Mouse (Mus musculus) heart, postnatal 0 days (tissue): ENCODE data around the gene Tfeb. TPM values are rescaled to one million over a fixed set of nuclear protein-coding genes. Genes with fewer than 3 reads are reported as not detected.

ENCODE experiments used
- ATAC-seq: fragments of 200-750 bp; cut with Nextera tagmentation; 2 replicates; pipeline ENCODE4 v1.8.0; 2017; ENCODE audit warnings: low read depth, moderate number of reproducible peaks, moderate library complexity; ENCODE audit not compliant: insufficient read depth
- DNase-seq: peaks from one replicate; pipeline ENCODE4 v3.0.0-alpha.2; 2016; ENCODE audit warnings: low spot score
- H3K27ac ChIP-seq: fragments of 300-500 bp; sonication (generic); 2 replicates; pipeline ENCODE4 v1.5.1; 2014; ENCODE audit warnings: low read depth, mild to moderate bottlenecking
- H3K27me3 ChIP-seq: fragments of 300-500 bp; sonication (generic); 2 replicates; pipeline ENCODE4 v1.6.1; 2014; ENCODE audit warnings: low read length, mixed read lengths; ENCODE audit not compliant: control insufficient read depth, insufficient read depth
- H3K36me3 ChIP-seq: fragments of 300-500 bp; sonication (generic); replicated peaks from 2 replicates; pipeline ENCODE4 v1.6.1; 2014; ENCODE audit warnings: low read length, mixed read lengths; ENCODE audit not compliant: control insufficient read depth, insufficient read depth
- H3K4me1 ChIP-seq: fragments of 300-500 bp; sonication (generic); 2 replicates; pipeline ENCODE4 v1.6.1; 2014; ENCODE audit warnings: antibody characterized with exemption; ENCODE audit not compliant: control insufficient read depth, insufficient read depth
- H3K4me2 ChIP-seq: fragments of 300-500 bp; sonication (generic); 2 replicates; pipeline ENCODE4 v1.6.1; 2014; ENCODE audit warnings: low read depth, mild to moderate bottlenecking, low read length, moderate library complexity
- H3K4me3 ChIP-seq: fragments of 300-500 bp; sonication (generic); 2 replicates; pipeline ENCODE4 v1.5.1; 2014; ENCODE audit warnings: low read depth, low read length
- H3K9ac ChIP-seq: fragments of 300-500 bp; sonication (generic); replicated peaks from 2 replicates; pipeline ENCODE4 v1.6.1; 2014; ENCODE audit warnings: low read depth, low read length, mixed read lengths
- H3K9me3 ChIP-seq: fragments of 300-500 bp; sonication (generic); replicated peaks from 2 replicates; pipeline ENCODE4 v1.6.1; 2016; ENCODE audit warnings: low read length; ENCODE audit not compliant: control insufficient read depth
- CTCF ChIP-seq: IDR thresholded peaks from 2 replicates; pipeline ENCODE4 v1.5.1; 2016; ENCODE audit warnings: antibody characterized with exemption, control low read depth, low read depth
- EP300 ChIP-seq: IDR thresholded peaks from 2 replicates; pipeline ENCODE4 v1.6.1; 2016; ENCODE audit warnings: antibody characterized with exemption, low read depth
- WGBS: fragments of 180-500 bp; shearing (Covaris S2); extraction: QIAGEN DNeasy Blood & Tissue Kit; methylation state at CpG from one replicate; pipeline ENCODE4 v1.1.7; 2014; 5-methylcytosine and 5-hydroxymethylcytosine counted together
- polyA plus RNA-seq: library from polyadenylated mRNA; unstranded; fragments of >200 nt; fragmentation: Nextera tagmentation; extraction: Ambion mirVana; gene quantifications from 2 replicates; pipeline ENCODE4 v1.2.1, GENCODE M21; 2015
- total RNA-seq: library from RNA; depleted of rRNA; stranded (reverse); fragments of >200 nt; gene quantifications from 2 replicates; pipeline ENCODE4 v1.2.3, GENCODE M21; 2014; ENCODE audit warnings: low replicate concordance

Gene Tfeb
- total and polyA plus RNA-seq, 2 experiments from 2014 or later = 27.9 to 42.4 TPM

DNA sequence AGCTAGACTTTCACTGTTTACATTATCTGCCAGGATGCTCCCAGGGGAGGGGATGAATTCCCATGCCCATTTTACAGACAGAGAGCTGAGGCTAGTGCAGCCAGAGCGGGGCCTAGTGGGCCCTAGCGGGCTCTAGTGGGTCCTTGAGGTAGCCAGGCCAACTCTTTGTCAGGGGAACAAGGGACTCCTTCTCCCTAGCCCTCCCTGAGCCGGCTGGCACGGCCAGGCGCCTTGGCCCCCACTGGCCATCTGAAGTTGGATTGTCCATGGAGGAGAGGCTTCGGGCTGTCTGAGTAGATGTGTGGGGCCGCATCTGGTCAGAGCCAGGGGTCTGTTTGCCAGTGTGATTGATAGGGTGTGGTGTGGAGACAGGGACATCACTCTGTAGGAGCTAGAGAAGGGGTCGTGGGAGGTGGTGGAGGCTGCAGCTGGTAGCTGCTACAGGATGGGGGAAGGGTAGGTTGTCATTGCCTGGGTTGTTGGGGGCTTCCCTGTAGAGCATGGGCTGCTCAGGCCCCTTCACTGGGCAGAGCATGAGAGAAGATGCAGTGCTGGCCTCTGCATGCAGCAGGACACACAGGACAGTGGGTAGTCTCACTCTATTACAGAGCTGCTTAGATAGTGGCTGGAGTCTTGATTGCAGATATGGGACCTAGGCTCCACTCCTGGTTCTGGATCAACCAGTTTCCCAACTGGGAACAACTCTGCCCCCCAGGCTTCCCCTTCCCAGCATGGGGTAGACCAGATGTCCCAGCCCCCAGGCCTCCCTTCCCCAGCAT lies 46.8 kb downstream of the Tfeb start:
- WGBS = 81% methylated on average over 8 of the region's 8 CpGs
- Histone ChIP-seq H3K9me3 (no peaks in the 10 kb centered on the region), H3K27me3 (no peaks in the 10 kb centered on the region), H3K9ac (no peak overlapping the region), H3K4me1 (no peaks in the 10 kb centered on the region), H3K36me3 (peaks cover 23% of the 10 kb centered on the region), H3K4me2 (no peak overlapping the region), H3K4me3 (no peak overlapping the region), H3K27ac (no peak overlapping the region)
- ATAC-seq (no peak), DNase-seq (no peak)
- no peak for TF ChIP-seq EP300
- TF ChIP-seq CTCF = no peak

DNA sequence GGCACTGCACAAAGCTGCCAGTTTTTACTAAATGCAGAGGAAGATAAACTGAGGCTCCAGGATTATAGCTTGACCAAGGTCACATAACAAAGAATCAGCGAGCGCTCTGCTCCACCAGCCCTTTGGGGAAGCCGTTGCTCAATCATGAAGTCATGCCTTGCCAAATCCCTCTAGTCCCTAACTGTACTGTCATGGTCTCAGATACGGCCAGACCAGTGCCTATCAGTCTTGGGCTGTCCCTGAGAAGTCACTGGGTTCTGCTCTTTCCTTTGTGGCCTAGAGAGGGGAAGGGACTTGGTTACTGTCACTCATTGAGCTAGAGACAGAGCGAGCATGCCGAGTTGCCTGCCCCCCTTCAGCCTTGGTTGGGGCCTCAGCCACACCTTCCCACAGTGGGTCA lies 47.6 kb downstream of the Tfeb start:
- no peaks in the 10 kb centered on the region for H3K4me1 ChIP-seq
- H3K27ac ChIP-seq = no peak overlapping the region
- H3K9ac ChIP-seq = no peak overlapping the region
- no peak overlapping the region for H3K4me3 ChIP-seq
- TF ChIP-seq CTCF (no peak; the same call in 1 of the 2 replicates), EP300 (no peak)
- H3K36me3 ChIP-seq = peaks cover 25% of the 10 kb centered on the region
- no peak overlapping the region for H3K4me2 ChIP-seq
- no peaks in the 10 kb centered on the region for H3K9me3 ChIP-seq
- H3K27me3 ChIP-seq = no peaks in the 10 kb centered on the region
- WGBS = 67% methylated on average over 6 of the region's 6 CpGs
- no peak for DNase-seq
- ATAC-seq = no peak

DNA sequence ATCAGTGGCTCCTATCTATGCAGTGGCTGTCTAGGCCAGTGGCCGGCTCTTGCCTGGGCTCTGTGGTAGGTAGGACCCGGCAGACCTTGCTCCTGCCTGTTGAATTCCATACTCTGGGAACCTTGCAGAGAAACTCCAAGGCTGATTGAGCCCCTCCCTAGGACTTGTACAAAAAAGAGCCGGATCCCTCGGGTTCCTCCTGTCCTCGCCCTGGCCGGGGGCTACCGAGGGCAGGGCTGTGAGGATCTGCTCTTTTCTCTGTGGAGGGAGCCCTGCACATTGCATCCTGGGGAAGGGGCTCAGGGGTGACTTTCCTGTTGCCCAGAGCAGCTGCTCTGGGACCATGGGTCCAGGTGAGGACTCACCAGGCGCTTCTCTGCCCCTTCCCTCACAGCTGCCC lies 50.8 kb downstream of the Tfeb start:
- H3K27ac ChIP-seq = no peak overlapping the region
- H3K27me3 ChIP-seq = no peaks in the 10 kb centered on the region
- H3K4me3 ChIP-seq = no peak overlapping the region
- peaks cover 42% of the 10 kb centered on the region for H3K36me3 ChIP-seq
- TF ChIP-seq EP300 (no peak), CTCF (no peak)
- ATAC-seq (no peak), DNase-seq (no peak)
- WGBS = 64% methylated on average over 8 of the region's 8 CpGs
- H3K4me2 ChIP-seq = no peak overlapping the region
- no peaks in the 10 kb centered on the region for H3K9me3 ChIP-seq
- no peak overlapping the region for H3K9ac ChIP-seq
- no peaks in the 10 kb centered on the region for H3K4me1 ChIP-seq

DNA sequence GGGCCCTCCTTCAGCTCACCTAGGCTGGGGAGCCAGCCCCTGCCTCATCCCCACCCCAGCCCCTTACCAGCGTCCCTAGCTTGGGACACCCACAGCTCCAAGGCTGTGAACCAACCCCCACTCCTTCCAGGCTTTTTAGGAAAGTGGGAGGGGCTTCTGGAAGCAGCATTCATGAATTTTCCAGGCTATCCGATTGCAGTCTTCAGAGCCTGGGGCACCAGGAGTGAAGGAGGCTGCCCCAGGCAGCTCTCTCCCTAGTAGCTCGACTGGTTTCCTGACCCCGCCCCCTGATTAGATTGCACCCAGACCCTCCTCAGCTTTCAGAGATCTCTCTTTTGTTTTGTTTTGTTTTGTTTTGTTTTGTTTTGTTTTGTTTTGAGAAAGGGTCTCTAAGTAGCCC lies 51.5 kb downstream of the Tfeb start:
- no peak overlapping the region for H3K4me2 ChIP-seq
- no peak overlapping the region for H3K4me3 ChIP-seq
- 38% methylated on average over 4 of the region's 4 CpGs for WGBS
- no peak overlapping the region for H3K9ac ChIP-seq
- H3K9me3 ChIP-seq = no peaks in the 10 kb centered on the region
- DNase-seq (no peak), ATAC-seq (no peak)
- no peak overlapping the region for H3K27ac ChIP-seq
- peaks cover 42% of the 10 kb centered on the region for H3K36me3 ChIP-seq
- TF ChIP-seq EP300 (no peak), CTCF (no peak)
- no peaks in the 10 kb centered on the region for H3K4me1 ChIP-seq
- no peaks in the 10 kb centered on the region for H3K27me3 ChIP-seq

DNA sequence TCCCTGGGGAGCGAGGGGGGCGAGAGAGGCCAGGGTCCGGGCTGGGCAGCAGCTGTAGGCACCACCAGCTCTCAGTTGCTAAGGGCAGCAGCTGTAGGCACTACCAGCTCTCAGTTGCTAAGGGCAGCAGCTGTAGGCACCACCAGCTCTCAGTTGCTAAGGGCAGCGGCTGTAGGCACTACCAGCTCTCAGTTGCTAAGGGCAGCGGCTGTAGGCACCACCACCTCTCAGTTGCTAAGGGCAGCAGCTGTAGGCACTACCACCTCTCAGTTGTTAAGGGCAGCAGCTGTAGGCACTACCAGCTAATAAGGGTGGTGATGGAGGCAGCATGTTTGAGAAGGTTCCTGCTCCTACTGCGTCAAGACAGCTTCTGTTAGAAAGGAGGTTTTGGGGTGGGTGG lies 52.2 kb downstream of the Tfeb start:
- 89% methylated on average over 6 of the region's 6 CpGs for WGBS
- H3K9me3 ChIP-seq = no peaks in the 10 kb centered on the region
- H3K27me3 ChIP-seq = no peaks in the 10 kb centered on the region
- H3K4me3 ChIP-seq = no peak overlapping the region
- H3K27ac ChIP-seq = no peak overlapping the region
- TF ChIP-seq CTCF (no peak), EP300 (no peak)
- peaks cover 42% of the 10 kb centered on the region for H3K36me3 ChIP-seq
- H3K9ac ChIP-seq = no peak overlapping the region
- H3K4me2 ChIP-seq = no peak overlapping the region
- no peaks in the 10 kb centered on the region for H3K4me1 ChIP-seq
- no peak for DNase-seq
- ATAC-seq = no peak

DNA sequence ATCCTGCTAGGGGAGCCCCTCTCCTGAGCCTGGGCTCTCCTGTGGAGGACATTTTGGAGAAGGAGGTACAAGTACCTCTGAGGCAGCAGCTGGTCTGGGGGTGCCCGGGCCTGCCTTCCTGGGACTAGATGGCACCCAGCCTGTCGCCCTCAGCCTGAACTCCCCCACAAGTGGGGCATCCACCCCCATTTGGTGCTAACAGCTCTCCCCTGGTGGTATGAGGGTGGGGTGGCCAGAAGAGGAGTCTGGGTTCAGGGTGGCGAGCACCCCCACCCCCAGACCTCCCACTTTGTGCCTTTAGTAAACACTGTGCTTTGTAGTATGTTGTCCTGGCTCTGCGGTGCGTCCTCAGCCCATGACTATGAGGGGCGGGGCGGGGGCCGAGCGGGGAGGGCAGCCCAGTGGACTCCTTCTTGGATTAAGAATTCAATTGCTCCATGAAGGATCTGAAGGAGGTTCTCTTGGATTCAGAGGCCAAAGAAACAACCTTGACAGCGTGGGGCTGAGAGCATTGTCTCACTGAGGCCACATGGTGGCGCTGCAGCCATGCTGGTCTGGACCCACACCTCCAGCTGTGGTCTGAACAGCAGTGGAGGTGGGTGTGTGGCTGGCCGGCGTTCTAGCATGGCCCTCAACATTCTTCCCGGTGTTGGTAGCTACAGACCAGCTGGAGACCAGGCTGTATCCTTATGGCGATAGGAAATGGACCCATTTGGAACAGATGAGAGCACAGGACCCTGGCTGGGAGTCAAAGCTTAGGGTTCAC lies 55.5 kb downstream of the Tfeb start:
- Histone ChIP-seq H3K9ac (no peak overlapping the region), H3K4me2 (no peak overlapping the region), H3K27ac (peak overlapping the region; percentile 14; the same call in 1 of the 2 replicates), H3K27me3 (no peaks in the 10 kb centered on the region), H3K36me3 (peaks cover 32% of the 10 kb centered on the region), H3K4me3 (no peak overlapping the region), H3K4me1 (peaks cover 3% of the 10 kb centered on the region; the same call in 1 of the 2 replicates), H3K9me3 (no peaks in the 10 kb centered on the region)
- WGBS = 26% methylated on average over 15 of the region's 15 CpGs
- peak; percentile 74 for DNase-seq
- peak; percentile 69 for ATAC-seq
- TF ChIP-seq CTCF = peak; percentile 95
- no peak for TF ChIP-seq EP300
